Mouse (Mus musculus) stomach, embryonic 16.5 days (tissue): ENCODE results near the gene Pnkp. TPM values are rescaled to one million over a fixed set of nuclear protein-coding genes. Genes with fewer than 3 reads are reported as not detected.

Experiments used
- ATAC-seq: fragments of 200-750 bp; cut with Nextera tagmentation; 2 replicates; pipeline ENCODE4 v1.8.0; 2017; ENCODE audit warnings: moderate number of reproducible peaks, moderate TSS enrichment; ENCODE audit not compliant: insufficient read depth, low FRiP score
- H3K27ac ChIP-seq: fragments of 300-500 bp; sonication (generic); 2 replicates; pipeline ENCODE4 v1.5.1; 2014; ENCODE audit warnings: low read length
- H3K27me3 ChIP-seq: fragments of 300-500 bp; sonication (generic); 2 replicates; pipeline ENCODE4 v1.6.1; 2014; ENCODE audit warnings: low read length, control low read depth, mixed read lengths; ENCODE audit not compliant: control insufficient read depth, insufficient read depth
- H3K36me3 ChIP-seq: fragments of 300-500 bp; sonication (generic); 2 replicates; pipeline ENCODE4 v1.6.1; 2014; ENCODE audit warnings: low read length; ENCODE audit not compliant: control insufficient read depth, insufficient read depth
- H3K4me1 ChIP-seq: fragments of 300-500 bp; sonication (generic); 2 replicates; pipeline ENCODE4 v1.6.1; 2014; ENCODE audit warnings: low read length, control low read depth, mixed read lengths; ENCODE audit not compliant: control insufficient read depth, insufficient read depth
- H3K4me2 ChIP-seq: fragments of 300-500 bp; sonication (generic); 2 replicates; pipeline ENCODE4 v1.6.1; 2014; ENCODE audit warnings: low read depth, low read length, mixed read lengths
- H3K4me3 ChIP-seq: fragments of 300-500 bp; sonication (generic); replicated peaks from 2 replicates; pipeline ENCODE4 v1.5.1; 2014; ENCODE audit warnings: mild to moderate bottlenecking, low read length
- H3K9ac ChIP-seq: fragments of 300-500 bp; sonication (generic); 2 replicates; pipeline ENCODE4 v1.6.1; 2014; ENCODE audit warnings: low read length
- H3K9me3 ChIP-seq: fragments of 300-500 bp; sonication (generic); replicated peaks from 2 replicates; pipeline ENCODE4 v1.6.1; 2016; ENCODE audit warnings: low read length, control low read depth; ENCODE audit not compliant: control insufficient read depth
- WGBS: fragments of 180-500 bp; shearing (Covaris S2); extraction: QIAGEN DNeasy Blood & Tissue Kit; methylation state at CpG from one replicate; pipeline ENCODE4 v1.1.7; 2014; 5-methylcytosine and 5-hydroxymethylcytosine counted together
- polyA plus RNA-seq: library from polyadenylated mRNA; unstranded; fragments of >200 nt; fragmentation: Nextera tagmentation; extraction: Ambion mirVana; gene quantifications from 2 replicates; pipeline ENCODE4 v1.2.1, GENCODE M21; 2015

Pnkp gene
- polyA plus RNA-seq, 1 experiment from 2014 or later, result 32.6 TPM

- ATAC-seq, result no peak
- Histone ChIP-seq H3K36me3 (0 out of 2 replicates have a peak, but pooled peaks cover 3% of the 10 kb centered on the region), H3K27me3 (no peaks in the 10 kb centered on the region), H3K4me3 (peak overlapping the region; percentile 85), H3K9me3 (no peaks in the 10 kb centered on the region), H3K27ac (peak overlapping the region; percentile 98), H3K4me2 (peak overlapping the region; percentile 89), H3K9ac (peak overlapping the region; percentile 95), H3K4me1 (peaks cover 32% of the 10 kb centered on the region)
- 32% methylated on average over 14 of the region's 14 CpGs for whole genome bisulfite sequencing
Measured at GRCm38 (mm10) chr7:44814952-44815553, 41.9 kb upstream of the Pnkp start.

- Histone ChIP-seq H3K4me2 (peak within 1 kb of the TSS; percentile 89), H3K27ac (peak within 1 kb of the TSS; percentile 98), H3K36me3 (0 out of 2 replicates have a peak, but pooled peaks cover 3% of the 10 kb centered on the region), H3K4me1 (peaks cover 38% of the 10 kb centered on the region), H3K9me3 (no peaks in the 10 kb centered on the region), H3K27me3 (no peaks in the 10 kb centered on the region), H3K9ac (peak within 1 kb of the TSS; percentile 95), H3K4me3 (peak within 1 kb of the TSS; percentile 85)
- peak; percentile 93 for ATAC-seq
- WGBS, result under 1% methylated on average over 61 of the region's 62 CpGs
Measured at GRCm38 (mm10) chr7:44815721-44816469, 41.0 kb upstream of the Pnkp start, which contains the start of the genes Nup62 and Il4i1. TSS of gene Nup62 (plus strand) at chr7:44816088. TSS of gene Il4i1 (plus strand) at chr7:44816387.

GRCm38 (mm10) chr7:44816470-44817021 is 40.4 kb upstream of the Pnkp start, which contains the start of gene Atf5:
TSS of gene Atf5 (minus strand) at chr7:44816658.
- Histone ChIP-seq H3K36me3 (0 out of 2 replicates have a peak, but pooled peaks cover 3% of the 10 kb centered on the region), H3K9me3 (no peaks in the 10 kb centered on the region), H3K4me1 (peaks cover 38% of the 10 kb centered on the region), H3K4me2 (peak within 1 kb of the TSS; percentile 89), H3K9ac (peak within 1 kb of the TSS; percentile 95), H3K4me3 (peak within 1 kb of the TSS; percentile 85), H3K27me3 (no peaks in the 10 kb centered on the region), H3K27ac (peak within 1 kb of the TSS; percentile 98)
- ATAC-seq, result peak; percentile 34
- under 1% methylated on average over 54 of the region's 57 CpGs for WGBS

- Histone ChIP-seq H3K4me1 (peaks cover 38% of the 10 kb centered on the region), H3K27ac (peak overlapping the region; percentile 98)
- WGBS, result 14% methylated on average over 3 of the region's 3 CpGs
Measured at GRCm38 (mm10) chr7:44817441-44817840, 39.5 kb upstream of the Pnkp start.

GRCm38 (mm10) chr7:44818164-44818563 is 38.8 kb upstream of the Pnkp start:
- Histone ChIP-seq H3K4me2 (peak overlapping the region; percentile 89), H3K27ac (peak overlapping the region; percentile 68), H3K27me3 (no peaks in the 10 kb centered on the region), H3K9me3 (no peaks in the 10 kb centered on the region), H3K4me1 (peaks cover 43% of the 10 kb centered on the region), H3K4me3 (peak overlapping the region; percentile 85), H3K36me3 (no peaks in the 10 kb centered on the region), H3K9ac (peak overlapping the region; percentile 95)
- WGBS, result 17% methylated on average over 2 of the region's 2 CpGs
- no peak for ATAC-seq

More at GRCm38 (mm10) chr7:44817441-44817840, 39.5 kb upstream of the Pnkp start:
- Histone ChIP-seq H3K36me3 (0 out of 2 replicates have a peak, but pooled peaks cover under 1% of the 10 kb centered on the region), H3K9me3 (no peaks in the 10 kb centered on the region), H3K4me2 (peak overlapping the region; percentile 89), H3K4me3 (peak overlapping the region; percentile 85), H3K27me3 (no peaks in the 10 kb centered on the region), H3K9ac (peak overlapping the region; percentile 95)
- no peak for ATAC-seq

GRCm38 (mm10) chr7:44818751-44819235 is 38.1 kb upstream of the Pnkp start:
- Histone ChIP-seq H3K4me1 (peaks cover 47% of the 10 kb centered on the region), H3K4me3 (peak overlapping the region; percentile 85), H3K4me2 (peak overlapping the region; percentile 89), H3K9ac (peak overlapping the region; percentile 95), H3K27ac (peak overlapping the region; percentile 68), H3K36me3 (no peaks in the 10 kb centered on the region), H3K9me3 (no peaks in the 10 kb centered on the region), H3K27me3 (no peaks in the 10 kb centered on the region)
- ATAC-seq, result no peak
- WGBS, result 31% methylated on average over 6 of the region's 6 CpGs

- ATAC-seq, result no peak
- Histone ChIP-seq H3K4me1 (peaks cover 51% of the 10 kb centered on the region), H3K4me2 (peak overlapping the region; percentile 89), H3K27ac (peak overlapping the region; percentile 68), H3K4me3 (peak overlapping the region; percentile 85), H3K9ac (peak overlapping the region; percentile 95), H3K27me3 (no peaks in the 10 kb centered on the region), H3K36me3 (no peaks in the 10 kb centered on the region), H3K9me3 (no peaks in the 10 kb centered on the region)
- 86% methylated on average over 2 of the region's 2 CpGs for WGBS
Measured at GRCm38 (mm10) chr7:44819391-44819790, 37.5 kb upstream of the Pnkp start.

GRCm38 (mm10) chr7:44819863-44820262 is 37.1 kb upstream of the Pnkp start:
- Histone ChIP-seq H3K4me1 (peaks cover 50% of the 10 kb centered on the region), H3K27ac (no peak overlapping the region)

More at GRCm38 (mm10) chr7:44819863-44820262, 37.1 kb upstream of the Pnkp start:
- Histone ChIP-seq H3K4me3 (no peak overlapping the region), H3K4me2 (0 out of 2 replicates have a peak overlapping the region, but pooled peaks have one; percentile 89), H3K27me3 (no peaks in the 10 kb centered on the region), H3K9ac (0 out of 2 replicates have a peak overlapping the region, but pooled peaks have one; percentile 6), H3K9me3 (no peaks in the 10 kb centered on the region), H3K36me3 (no peaks in the 10 kb centered on the region)
- 48% methylated on average over 5 of the region's 5 CpGs for WGBS
- no peak for ATAC-seq
